Mouse (Mus musculus): Measurements from ENCODE around the gene Rnase1. TPM values are rescaled to one million over a fixed set of nuclear protein-coding genes. Genes with fewer than 3 reads are reported as not detected.

Rnase1 gene
- 1.8 TPM for polyA plus RNA-seq (2014; fragmentation: Illumina TruSeq; extraction: RNeasy Lipid Tissue Mini Kit (QIAGEN cat#74804); ENCODE audit: low read depth, low replicate concordance)

DNA sequence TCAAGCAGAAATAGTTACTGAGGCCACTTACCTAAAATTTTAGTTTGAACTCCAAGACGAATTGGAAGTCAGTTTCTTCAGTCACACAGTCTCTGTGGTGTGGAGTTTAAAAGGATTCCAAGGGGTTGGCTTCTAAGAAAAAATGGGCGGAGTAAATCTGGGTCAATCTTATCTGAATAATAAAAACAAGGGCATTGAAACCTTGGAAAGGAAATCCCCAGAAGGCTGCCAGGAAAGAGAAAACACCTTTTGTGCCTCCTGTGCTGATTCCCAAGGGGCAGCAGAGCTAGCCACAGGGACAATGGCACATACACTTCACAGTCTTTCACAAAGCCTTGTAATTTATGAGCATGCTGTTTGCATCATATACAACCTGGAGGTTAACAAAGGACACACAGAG is at the start of gene Rnase1:
Rnase1 (minus strand) TSS at position 101 of the 400 bp plus-strand sequence.

DNA sequence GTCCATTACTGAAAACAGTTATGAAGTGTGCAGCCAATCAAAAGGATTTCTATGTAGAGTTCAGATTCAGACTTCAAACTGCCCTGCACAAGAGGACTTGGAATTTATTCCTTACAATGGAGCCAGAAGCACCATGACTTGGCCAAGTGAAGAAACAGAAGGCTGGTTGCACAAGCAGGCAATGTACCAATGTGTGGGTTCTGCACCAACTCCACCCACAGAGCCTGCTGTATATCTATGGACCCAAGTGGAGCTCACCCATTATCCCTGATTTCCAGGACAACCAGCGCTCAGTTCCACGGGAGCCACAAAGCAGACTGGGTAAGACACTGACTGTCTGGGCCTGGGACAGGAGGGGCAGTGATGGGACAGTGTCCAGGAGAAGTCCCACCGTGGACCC is 15.4 kb upstream of the Rnase1 start, which contains the start of gene Rnase2b:
Rnase2b (plus strand) TSS at position 285 of the 400 bp plus-strand sequence.

DNA sequence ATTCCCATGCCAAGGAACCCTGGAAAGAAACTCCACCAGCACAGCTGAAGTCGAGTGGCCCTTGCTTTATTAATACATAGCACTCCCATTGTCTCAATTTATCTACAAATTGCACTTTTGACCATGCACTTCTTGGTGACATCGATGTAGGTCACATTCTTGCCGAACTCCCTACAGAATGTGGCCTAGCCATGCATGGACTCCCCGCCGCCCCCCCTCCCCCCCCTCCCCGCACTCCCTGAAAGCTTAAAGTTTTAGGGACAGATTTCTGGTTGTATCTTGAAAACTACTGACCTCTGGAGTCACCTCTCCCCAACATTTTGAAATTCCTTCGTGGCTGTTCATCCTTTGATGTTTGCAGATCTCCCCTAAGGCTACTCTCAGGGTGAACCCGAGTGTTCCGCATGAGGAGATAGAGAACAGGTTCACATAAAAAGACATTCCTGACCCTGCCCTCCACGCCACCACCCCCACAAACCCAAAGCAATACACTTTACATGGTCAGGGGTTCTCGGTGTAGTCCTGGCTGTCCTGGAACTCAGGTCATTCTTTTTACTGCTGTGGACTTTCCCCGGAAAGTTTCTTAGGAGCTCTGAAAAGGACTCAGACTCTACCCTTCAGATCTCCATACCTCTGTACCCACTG is 32.5 kb downstream of the Rnase1 start, which contains the start of gene Eddm3b:
Eddm3b (plus strand) TSS at position 511 of the 645 bp plus-strand sequence.

Other genes with a start within 250 kb of the Rnase1 start
- 1.9 TPM for gene Klhl33, start 249.3 kb downstream of the Rnase1 start, polyA plus RNA-seq (2014; fragmentation: Illumina TruSeq; extraction: RNeasy Lipid Tissue Mini Kit (QIAGEN cat#74804); ENCODE audit: low read depth, low replicate concordance)
- gene Osgep, start 221.9 kb downstream of the Rnase1 start, polyA plus RNA-seq (2014; fragmentation: Illumina TruSeq; extraction: RNeasy Lipid Tissue Mini Kit (QIAGEN cat#74804); ENCODE audit: low read depth, low replicate concordance): 66.1 TPM
- 65.9 TPM for gene Apex1, start 221.8 kb downstream of the Rnase1 start, polyA plus RNA-seq (2014; fragmentation: Illumina TruSeq; extraction: RNeasy Lipid Tissue Mini Kit (QIAGEN cat#74804); ENCODE audit: low read depth, low replicate concordance)
- gene Pip4p1, start 215.9 kb downstream of the Rnase1 start, polyA plus RNA-seq (2014; fragmentation: Illumina TruSeq; extraction: RNeasy Lipid Tissue Mini Kit (QIAGEN cat#74804); ENCODE audit: low read depth, low replicate concordance): 62.6 TPM
- gene Pnp, start 215.7 kb downstream of the Rnase1 start, polyA plus RNA-seq (2014; fragmentation: Illumina TruSeq; extraction: RNeasy Lipid Tissue Mini Kit (QIAGEN cat#74804); ENCODE audit: low read depth, low replicate concordance): 85.6 TPM
- 94.9 TPM for gene Gm49342, start 202.3 kb downstream of the Rnase1 start, polyA plus RNA-seq (2014; fragmentation: Illumina TruSeq; extraction: RNeasy Lipid Tissue Mini Kit (QIAGEN cat#74804); ENCODE audit: low read depth, low replicate concordance)
- 6.4 TPM for gene Pnp2, start 190.8 kb downstream of the Rnase1 start, polyA plus RNA-seq (2014; fragmentation: Illumina TruSeq; extraction: RNeasy Lipid Tissue Mini Kit (QIAGEN cat#74804); ENCODE audit: low read depth, low replicate concordance)
- gene Rnase10, start 139.0 kb downstream of the Rnase1 start, polyA plus RNA-seq (2014; fragmentation: Illumina TruSeq; extraction: RNeasy Lipid Tissue Mini Kit (QIAGEN cat#74804); ENCODE audit: low read depth, low replicate concordance): 2,147 TPM
- 2,038 TPM for gene Rnase9, start 104.9 kb downstream of the Rnase1 start, polyA plus RNA-seq (2014; fragmentation: Illumina TruSeq; extraction: RNeasy Lipid Tissue Mini Kit (QIAGEN cat#74804); ENCODE audit: low read depth, low replicate concordance)
- 24.1 TPM for gene Rnase11, start 96.6 kb downstream of the Rnase1 start, polyA plus RNA-seq (2014; fragmentation: Illumina TruSeq; extraction: RNeasy Lipid Tissue Mini Kit (QIAGEN cat#74804); ENCODE audit: low read depth, low replicate concordance)
- gene Rnase12, start 89.1 kb downstream of the Rnase1 start, polyA plus RNA-seq (2014; fragmentation: Illumina TruSeq; extraction: RNeasy Lipid Tissue Mini Kit (QIAGEN cat#74804); ENCODE audit: low read depth, low replicate concordance): 742 TPM
- not detected for gene Olfr750, start 72.3 kb downstream of the Rnase1 start, polyA plus RNA-seq (2014; fragmentation: Illumina TruSeq; extraction: RNeasy Lipid Tissue Mini Kit (QIAGEN cat#74804); ENCODE audit: low read depth, low replicate concordance)
- 182 TPM for gene Rnase4, start 55.7 kb downstream of the Rnase1 start, polyA plus RNA-seq (2014; fragmentation: Illumina TruSeq; extraction: RNeasy Lipid Tissue Mini Kit (QIAGEN cat#74804); ENCODE audit: low read depth, low replicate concordance)
- gene Ang, start 55.6 kb downstream of the Rnase1 start, polyA plus RNA-seq (2014; fragmentation: Illumina TruSeq; extraction: RNeasy Lipid Tissue Mini Kit (QIAGEN cat#74804); ENCODE audit: low read depth, low replicate concordance): 18.2 TPM
- gene Eddm3b, start 32.4 kb downstream of the Rnase1 start, polyA plus RNA-seq (2014; fragmentation: Illumina TruSeq; extraction: RNeasy Lipid Tissue Mini Kit (QIAGEN cat#74804); ENCODE audit: low read depth, low replicate concordance): 270 TPM
- gene Rnase6, start 22.9 kb downstream of the Rnase1 start, polyA plus RNA-seq (2014; fragmentation: Illumina TruSeq; extraction: RNeasy Lipid Tissue Mini Kit (QIAGEN cat#74804); ENCODE audit: low read depth, low replicate concordance): 13.8 TPM
- not detected for gene Rnase2b, start 15.5 kb upstream of the Rnase1 start, polyA plus RNA-seq (2014; fragmentation: Illumina TruSeq; extraction: RNeasy Lipid Tissue Mini Kit (QIAGEN cat#74804); ENCODE audit: low read depth, low replicate concordance)
- not detected for gene Ang2, start 52.4 kb upstream of the Rnase1 start, polyA plus RNA-seq (2014; fragmentation: Illumina TruSeq; extraction: RNeasy Lipid Tissue Mini Kit (QIAGEN cat#74804); ENCODE audit: low read depth, low replicate concordance)
- gene Ear14, start 56.6 kb upstream of the Rnase1 start, polyA plus RNA-seq (2014; fragmentation: Illumina TruSeq; extraction: RNeasy Lipid Tissue Mini Kit (QIAGEN cat#74804); ENCODE audit: low read depth, low replicate concordance): not detected
- gene Rnase2a, start 109.3 kb upstream of the Rnase1 start, polyA plus RNA-seq (2014; fragmentation: Illumina TruSeq; extraction: RNeasy Lipid Tissue Mini Kit (QIAGEN cat#74804); ENCODE audit: low read depth, low replicate concordance): 1.1 TPM
- gene Gm7247, start 215.0 kb upstream of the Rnase1 start, polyA plus RNA-seq (2014; fragmentation: Illumina TruSeq; extraction: RNeasy Lipid Tissue Mini Kit (QIAGEN cat#74804); ENCODE audit: low read depth, low replicate concordance): not detected